Mouse (Mus musculus): Measurements from ENCODE around the gene Tbc1d2b. TPM values are rescaled to one million over a fixed set of nuclear protein-coding genes. Genes with fewer than 3 reads are reported as not detected.

The Tbc1d2b gene
- polyA plus RNA-seq, 1 experiment, result 2.0 TPM

DNA sequence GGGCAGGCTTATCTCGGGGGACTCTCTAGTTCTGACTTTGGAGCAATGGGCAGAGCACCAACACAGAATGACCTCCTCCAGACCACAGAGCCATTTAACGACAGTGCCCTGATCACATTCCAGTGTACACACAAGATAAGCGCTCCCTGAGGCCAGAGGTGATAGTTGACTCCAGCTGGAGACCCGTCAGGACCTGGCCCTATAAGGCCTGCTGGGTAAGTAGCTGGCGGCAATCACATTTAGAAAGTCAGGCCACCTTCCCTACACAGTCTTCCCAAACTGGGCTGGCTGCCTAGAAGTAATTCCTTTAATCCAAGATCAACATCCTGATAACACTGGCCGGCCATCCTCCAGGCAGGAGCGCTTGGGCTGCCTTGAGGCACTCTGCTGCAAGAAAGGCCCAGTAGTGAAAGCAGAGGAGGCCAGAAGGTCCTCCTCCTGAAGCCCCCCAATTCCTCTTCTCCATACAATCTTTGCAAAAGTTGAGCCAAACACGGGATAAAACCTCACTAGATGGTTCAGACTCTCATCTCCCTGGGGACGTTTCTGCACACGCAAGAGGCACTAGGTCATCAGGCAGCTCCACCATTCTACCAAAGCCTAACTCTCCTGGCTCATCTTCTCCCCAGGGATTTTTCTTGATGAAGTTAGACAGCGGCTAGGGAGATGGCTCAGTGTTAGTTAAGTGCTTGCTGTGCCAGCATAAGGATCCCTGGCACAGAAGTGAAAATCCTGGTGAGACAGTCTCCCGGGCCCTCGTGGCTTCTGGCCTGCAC lies 9.8 kb downstream of the Tbc1d2b start:
- H3K4me1 ChIP-seq (ENCODE audit: control insufficient read depth), result peaks cover 99% of the 10 kb centered on the region
- H3K36me3 ChIP-seq (ENCODE audit: control insufficient read depth), result peaks cover 93% of the 10 kb centered on the region
- no peaks in the 10 kb centered on the region for H3K9me3 ChIP-seq (ENCODE audit: control insufficient read depth, low read length)
- H3K27me3 ChIP-seq (ENCODE audit: control insufficient read depth), result no peaks in the 10 kb centered on the region
- TF ChIP-seq TAL1 (IDR thresholded peaks at IDR 0.05; ENCODE audit: low read length), result no peak
- TF ChIP-seq GATA1 (IDR thresholded peaks at IDR 0.05; ENCODE audit: low read length), result peak; percentile 62; the same call in 1 of the 2 replicates
- peak overlapping the region; percentile 43 for H3K4me3 ChIP-seq (replicated peaks)

DNA sequence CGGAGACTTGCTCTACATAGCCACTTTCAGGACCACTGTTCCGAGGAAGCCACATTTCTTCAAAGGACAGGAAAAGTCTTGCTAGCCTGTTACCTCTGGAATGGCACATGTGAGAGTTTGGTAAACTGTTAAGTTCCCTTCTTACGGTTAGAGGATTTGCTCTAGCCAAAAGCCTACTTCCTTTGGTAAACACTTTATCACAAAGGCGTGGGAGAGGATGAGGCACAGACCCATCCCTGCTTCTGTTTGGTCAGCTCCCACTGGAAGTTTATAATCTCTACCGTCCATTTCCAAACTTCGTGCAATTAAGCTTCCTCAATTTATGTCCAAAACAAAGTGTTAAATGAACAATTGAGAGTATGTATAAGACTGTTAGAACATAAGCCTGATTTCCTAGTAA lies 10.5 kb downstream of the Tbc1d2b start:
- H3K27me3 ChIP-seq (ENCODE audit: control insufficient read depth), result no peaks in the 10 kb centered on the region
- H3K9me3 ChIP-seq (ENCODE audit: control insufficient read depth, low read length), result no peaks in the 10 kb centered on the region
- peaks cover 97% of the 10 kb centered on the region for H3K4me1 ChIP-seq (ENCODE audit: control insufficient read depth)
- no peak for TF ChIP-seq GATA1 (IDR thresholded peaks at IDR 0.05; ENCODE audit: low read length)
- TF ChIP-seq TAL1 (IDR thresholded peaks at IDR 0.05; ENCODE audit: low read length), result no peak
- H3K4me3 ChIP-seq (replicated peaks), result peak overlapping the region; percentile 43
- H3K36me3 ChIP-seq (ENCODE audit: control insufficient read depth), result peaks cover 89% of the 10 kb centered on the region

DNA sequence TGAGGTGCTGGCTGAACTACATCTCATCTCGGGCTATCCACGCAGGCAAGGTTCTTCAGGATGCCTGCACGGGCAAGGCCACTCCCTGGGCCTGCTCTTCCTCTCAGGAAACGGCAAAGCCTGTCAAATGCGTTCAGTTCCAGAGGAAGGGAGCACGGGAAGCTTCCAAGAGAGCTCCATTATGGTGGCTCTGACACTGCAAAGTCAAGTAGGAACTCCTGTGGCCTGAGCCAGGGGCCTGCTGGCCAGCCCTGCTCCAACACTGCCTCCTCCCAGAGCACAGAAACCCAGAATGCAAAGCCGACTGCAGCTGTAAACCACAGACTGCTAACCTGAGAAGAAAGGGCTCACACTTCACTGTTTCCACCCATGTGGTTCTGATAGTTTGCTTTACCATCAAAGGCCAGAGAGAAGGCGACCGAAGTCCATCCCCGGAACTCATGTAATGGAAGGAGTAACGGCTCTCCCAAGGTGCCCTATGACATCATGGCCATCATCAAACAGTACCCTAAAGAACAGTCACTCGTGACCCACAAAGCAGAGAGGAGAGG lies 11.1 kb downstream of the Tbc1d2b start:
- H3K36me3 ChIP-seq (ENCODE audit: control insufficient read depth), result peaks cover 87% of the 10 kb centered on the region
- peaks cover 95% of the 10 kb centered on the region for H3K4me1 ChIP-seq (ENCODE audit: control insufficient read depth)
- no peak overlapping the region for H3K4me3 ChIP-seq (replicated peaks)
- TF ChIP-seq TAL1 (IDR thresholded peaks at IDR 0.05; ENCODE audit: low read length), result no peak
- no peak for TF ChIP-seq GATA1 (IDR thresholded peaks at IDR 0.05; ENCODE audit: low read length)
- H3K9me3 ChIP-seq (ENCODE audit: control insufficient read depth, low read length), result no peaks in the 10 kb centered on the region
- no peaks in the 10 kb centered on the region for H3K27me3 ChIP-seq (ENCODE audit: control insufficient read depth)

DNA sequence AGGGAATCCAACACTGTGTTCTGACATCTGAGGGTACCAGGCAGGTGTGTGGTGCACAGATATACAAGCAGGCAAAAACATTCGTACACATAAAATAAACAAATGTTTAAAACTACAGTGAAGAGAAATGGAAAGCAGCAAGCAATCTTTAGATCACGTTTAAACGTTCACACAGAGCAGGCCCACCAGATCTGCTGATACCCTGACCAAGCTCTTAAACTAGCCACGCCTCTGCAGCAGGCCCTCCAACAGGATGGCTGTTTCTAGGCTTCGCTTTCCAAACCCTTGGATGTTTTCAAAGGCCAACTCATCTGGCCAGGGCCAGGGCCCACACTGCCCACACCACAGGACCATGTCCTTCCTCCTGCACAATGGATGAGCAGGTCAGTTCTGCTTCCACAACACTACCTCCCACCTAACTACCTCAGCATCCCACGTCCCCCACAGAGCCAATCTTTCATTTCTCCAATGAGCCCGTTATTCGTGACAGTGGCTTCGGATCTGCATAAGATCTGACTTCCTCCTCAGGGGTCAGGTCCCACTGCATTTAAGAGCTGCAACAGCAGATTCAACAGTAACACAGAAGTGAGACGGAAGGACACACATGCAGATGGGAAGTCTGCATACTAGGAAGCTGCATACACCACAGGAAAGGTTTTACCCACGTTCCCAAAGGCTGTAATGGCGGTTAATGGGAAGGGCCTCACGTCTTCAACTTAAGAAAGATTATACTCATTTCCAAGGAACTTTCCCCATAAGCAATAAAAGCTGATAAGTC lies 12.7 kb downstream of the Tbc1d2b start:
- H3K36me3 ChIP-seq (ENCODE audit: control insufficient read depth), result peaks cover 87% of the 10 kb centered on the region
- H3K27me3 ChIP-seq (ENCODE audit: control insufficient read depth), result no peaks in the 10 kb centered on the region
- H3K4me3 ChIP-seq (replicated peaks), result no peak overlapping the region
- H3K9me3 ChIP-seq (ENCODE audit: control insufficient read depth, low read length), result no peaks in the 10 kb centered on the region
- TF ChIP-seq GATA1 (IDR thresholded peaks at IDR 0.05; ENCODE audit: low read length), result no peak
- no peak for TF ChIP-seq TAL1 (IDR thresholded peaks at IDR 0.05; ENCODE audit: low read length)
- H3K4me1 ChIP-seq (ENCODE audit: control insufficient read depth), result peaks cover 95% of the 10 kb centered on the region

DNA sequence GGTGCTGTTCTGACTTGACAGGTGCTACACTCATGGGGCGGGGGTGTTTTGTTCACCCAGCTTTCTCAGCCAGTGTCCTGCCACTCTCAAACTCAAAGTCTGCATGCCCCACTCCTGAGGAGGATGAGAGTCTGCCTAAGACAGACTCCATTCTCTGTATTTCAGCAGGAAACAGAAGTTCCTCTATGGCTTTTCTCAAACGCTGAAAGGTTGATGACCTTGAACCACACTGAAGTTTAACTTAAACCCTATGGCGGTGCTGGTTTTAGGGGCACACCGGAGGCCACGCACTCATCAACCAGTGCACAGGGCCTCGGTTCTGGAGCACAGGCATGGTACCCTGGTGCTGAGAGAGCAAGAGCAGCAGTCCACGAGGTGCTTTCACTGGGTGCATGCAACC lies 13.4 kb downstream of the Tbc1d2b start:
- H3K36me3 ChIP-seq (ENCODE audit: control insufficient read depth), result peaks cover 88% of the 10 kb centered on the region
- no peak overlapping the region for H3K4me3 ChIP-seq (replicated peaks)
- no peak for TF ChIP-seq TAL1 (IDR thresholded peaks at IDR 0.05; ENCODE audit: low read length)
- TF ChIP-seq GATA1 (IDR thresholded peaks at IDR 0.05; ENCODE audit: low read length), result no peak
- H3K4me1 ChIP-seq (ENCODE audit: control insufficient read depth), result peaks cover 95% of the 10 kb centered on the region
- H3K9me3 ChIP-seq (ENCODE audit: control insufficient read depth, low read length), result no peaks in the 10 kb centered on the region
- no peaks in the 10 kb centered on the region for H3K27me3 ChIP-seq (ENCODE audit: control insufficient read depth)

DNA sequence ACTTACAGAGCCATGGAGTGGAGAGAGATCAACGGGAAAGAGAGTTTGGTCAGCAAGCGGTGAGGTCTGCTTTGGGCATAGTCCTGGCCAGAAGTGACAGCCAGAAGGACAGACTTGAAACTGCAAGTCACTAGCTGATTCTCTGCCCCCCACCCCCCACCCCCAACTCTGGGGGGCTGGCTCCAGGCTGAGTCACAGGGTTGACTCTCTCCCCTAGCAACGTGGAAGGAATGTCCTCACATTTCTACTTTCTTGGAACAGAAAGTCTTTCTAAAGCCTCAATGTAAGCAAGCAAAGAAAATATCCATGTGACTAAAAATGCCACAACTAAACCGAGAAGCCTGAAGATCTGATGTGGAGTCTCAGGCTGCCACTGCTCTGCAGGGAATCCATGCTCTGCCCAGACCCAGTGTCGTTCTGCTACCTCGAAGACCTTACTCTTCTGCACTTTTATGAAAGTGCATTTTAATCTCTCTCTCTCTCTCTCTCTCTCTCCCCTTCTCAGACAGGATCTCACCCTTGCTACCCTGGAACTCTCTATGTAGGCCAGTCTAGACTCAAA lies 14.7 kb downstream of the Tbc1d2b start:
- Histone ChIP-seq H3K9me3 (ENCODE audit: control insufficient read depth, low read length) (no peaks in the 10 kb centered on the region), H3K36me3 (ENCODE audit: control insufficient read depth) (peaks cover 90% of the 10 kb centered on the region), H3K4me3 (replicated peaks) (no peak overlapping the region), H3K27me3 (ENCODE audit: control insufficient read depth) (no peaks in the 10 kb centered on the region), H3K4me1 (ENCODE audit: control insufficient read depth) (peaks cover 95% of the 10 kb centered on the region)
- TF ChIP-seq TAL1 (IDR thresholded peaks at IDR 0.05; ENCODE audit: low read length) (no peak), GATA1 (IDR thresholded peaks at IDR 0.05; ENCODE audit: low read length) (no peak)

DNA sequence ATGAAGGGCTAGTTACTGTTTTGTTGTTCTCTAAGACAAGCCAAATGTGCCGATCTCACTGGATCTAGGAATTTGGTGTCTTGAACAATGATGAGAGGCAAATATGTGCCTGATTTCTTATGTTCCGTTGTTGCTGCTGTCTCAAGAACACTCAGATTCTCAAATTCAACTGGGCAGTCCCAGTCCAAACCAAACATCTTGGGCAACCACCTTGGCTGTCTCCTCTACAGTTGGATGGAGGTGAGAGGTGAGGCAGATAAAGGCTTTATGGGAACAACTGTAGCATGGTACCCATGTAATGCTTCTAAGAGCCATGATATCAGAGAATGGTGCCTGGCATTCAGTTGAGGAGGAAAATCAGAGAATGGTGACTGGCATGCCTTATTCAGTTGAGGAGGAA lies 17.4 kb downstream of the Tbc1d2b start:
- Histone ChIP-seq H3K27me3 (ENCODE audit: control insufficient read depth) (no peaks in the 10 kb centered on the region), H3K4me3 (replicated peaks) (no peak overlapping the region), H3K9me3 (ENCODE audit: control insufficient read depth, low read length) (no peaks in the 10 kb centered on the region), H3K4me1 (ENCODE audit: control insufficient read depth) (peaks cover 95% of the 10 kb centered on the region), H3K36me3 (ENCODE audit: control insufficient read depth) (peaks cover 84% of the 10 kb centered on the region)
- TF ChIP-seq GATA1 (IDR thresholded peaks at IDR 0.05; ENCODE audit: low read length) (no peak), TAL1 (IDR thresholded peaks at IDR 0.05; ENCODE audit: low read length) (no peak)

DNA sequence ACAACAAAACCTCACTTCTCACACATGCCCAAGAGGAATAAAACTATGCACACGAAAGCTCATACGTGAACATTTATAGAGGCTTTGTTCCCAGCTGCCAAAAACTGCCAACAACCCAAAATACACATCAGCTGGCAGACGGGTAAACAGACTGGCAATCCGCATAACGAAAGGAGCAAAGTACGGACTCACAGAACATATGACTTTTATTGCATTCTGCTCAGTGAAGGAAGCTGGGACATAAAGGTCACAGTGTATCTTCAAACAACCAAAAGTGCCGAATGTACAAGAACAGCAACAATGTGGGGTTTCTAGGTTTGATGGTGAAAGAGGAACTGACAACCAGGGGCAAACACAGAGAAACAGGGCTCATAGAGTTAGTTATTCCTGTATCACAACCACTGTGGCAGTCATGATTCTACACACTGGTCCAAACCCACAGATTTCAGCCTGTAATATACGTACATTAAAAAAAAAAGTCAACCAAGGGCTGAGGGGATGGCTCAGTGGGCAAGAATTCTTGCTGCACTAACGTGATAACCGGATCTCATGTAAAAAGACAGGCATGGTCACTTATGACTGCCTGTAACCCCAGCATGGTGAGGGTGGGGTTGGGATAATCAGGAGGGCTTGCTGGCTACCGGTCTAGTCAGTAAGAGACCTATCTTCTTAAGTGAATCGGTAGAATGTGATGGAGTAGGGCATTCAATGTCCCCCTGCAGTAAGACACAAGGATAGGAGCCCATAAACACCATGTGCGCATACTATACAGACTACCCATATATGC lies 19.4 kb downstream of the Tbc1d2b start:
- Histone ChIP-seq H3K4me1 (ENCODE audit: control insufficient read depth) (peaks cover 95% of the 10 kb centered on the region), H3K9me3 (ENCODE audit: control insufficient read depth, low read length) (0 out of 2 replicates have a peak, but pooled peaks cover 2% of the 10 kb centered on the region), H3K36me3 (ENCODE audit: control insufficient read depth) (peaks cover 86% of the 10 kb centered on the region), H3K27me3 (ENCODE audit: control insufficient read depth) (no peaks in the 10 kb centered on the region), H3K4me3 (replicated peaks) (peak overlapping the region; percentile 59)
- TF ChIP-seq GATA1 (IDR thresholded peaks at IDR 0.05; ENCODE audit: low read length) (no peak), TAL1 (IDR thresholded peaks at IDR 0.05; ENCODE audit: low read length) (no peak)

Measured in erythroblast, embryonic 14.5 days (primary cell).